ENCODE assay signal across 16 mouse cellular contexts in the genomic region with DNA sequence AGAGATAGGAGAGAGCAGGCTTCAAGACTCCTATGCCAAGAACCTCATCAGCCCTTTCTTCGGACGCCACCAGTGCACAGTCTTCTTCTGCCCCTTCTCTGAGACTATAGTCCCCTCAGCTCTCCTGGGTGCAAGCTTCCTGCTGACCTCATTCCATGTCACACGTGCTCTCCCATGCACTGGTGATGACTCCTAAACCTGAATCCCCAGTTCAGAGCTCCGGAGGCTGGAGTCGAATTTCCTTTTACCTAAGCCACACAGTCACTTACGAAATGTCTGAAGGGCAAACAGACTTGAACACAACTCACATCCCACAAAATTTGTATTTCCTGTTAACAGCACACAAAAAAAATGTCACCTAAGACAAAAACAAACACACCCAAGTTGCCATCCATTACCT. TPM values are rescaled to one million over a fixed set of nuclear protein-coding genes. Genes with fewer than 3 reads are reported as not detected.
DNase-seq lines count a peak whose midpoint lies in the region; TF ChIP-seq lines count a peak whose summit lies in the region.
"Had no signal": no experiment of that assay in that cellular context is flagged by ENCODE, and none has a peak within 500 bp of the region (broad histone marks: within the 10 kb centered on the region; RNA-seq: fewer than 3 reads in every experiment).

No protein-coding gene starts in this region.

- TF ChIP-seq EP300 in heart, adult 2 months (IDR thresholded peaks at IDR 0.05; ENCODE audit: insufficient read depth, low read depth, low read length): no peak

- intact Hi-C loops in heart, adult 2 months (cut with DNase I): loop anchor here (2.0 kb wide), 1 partner anchor 31 kb away; no protein-coding TSS in a partner anchor

- no peak overlapping the region for H3K4me3 ChIP-seq in heart, adult 2 months
- no peak overlapping the region for H3K4me3 ChIP-seq in lung, adult 2 months (replicated peaks; ENCODE audit: extremely low read depth, low read depth, low read length)
- H3K4me3 ChIP-seq: embryonic facial prominence, embryonic 15.5 days; forebrain, embryonic 15.5 days; heart, embryonic 13.5 days; hindbrain, embryonic 15.5 days had no signal

- TF ChIP-seq POLR2A in heart, adult 2 months (IDR thresholded peaks at IDR 0.05; ENCODE audit: insufficient read depth, low read depth, low read length): no peak
- no peak for TF ChIP-seq POLR2A in lung, adult 2 months (IDR thresholded peaks at IDR 0.05; ENCODE audit: borderline replicate concordance, extremely low read depth, low read depth, low read length)

- H3K36me3 ChIP-seq in heart, adult 2 months (ENCODE audit: control insufficient read depth, insufficient read depth, low read length): peaks cover 10% of the 10 kb centered on the region
- H3K36me3 ChIP-seq: embryonic facial prominence, embryonic 15.5 days; forebrain, embryonic 15.5 days; hindbrain, embryonic 15.5 days had no signal

- H3K9ac ChIP-seq in heart, adult 2 months (ENCODE audit: low read depth, low read length): no peak overlapping the region
- H3K9ac ChIP-seq: embryonic facial prominence, embryonic 15.5 days; forebrain, embryonic 15.5 days; heart, embryonic 13.5 days; hindbrain, embryonic 15.5 days had no signal

- peaks cover 15% of the 10 kb centered on the region for H3K4me1 ChIP-seq in heart, adult 2 months (ENCODE audit: control insufficient read depth, insufficient read depth, low read length)
- H3K4me1 ChIP-seq in lung, adult 2 months (ENCODE audit: control insufficient read depth, insufficient read depth, low read length): peaks cover 15% of the 10 kb centered on the region

- no peak overlapping the region for H3K27ac ChIP-seq in heart, adult 2 months
- H3K27ac ChIP-seq: embryonic facial prominence, embryonic 15.5 days; forebrain, embryonic 15.5 days; heart, embryonic 13.5 days; hindbrain, embryonic 15.5 days had no signal

- peak; percentile 87 for DNase-seq in heart, adult 11 months
- no peak for DNase-seq in heart, adult 2 months
- peak; percentile 49 to 71 for DNase-seq in lung, adult 18-20 months
- no peak for DNase-seq in lung, adult 2 months
- peak; percentile 35 for DNase-seq in urinary bladder, postnatal 14 days (ENCODE audit: low spot score)
- no peak for DNase-seq in urinary bladder, adult 18-20 months (ENCODE audit: low spot score in 2 of 2)
- DNase-seq in retina, postnatal 1 day: no peak
- DNase-seq: adrenal gland, adult 8-10 months; adrenal gland, postnatal 36 days; cerebellum, postnatal 10 days; gastrocnemius, postnatal 10 days; heart, postnatal 36 days had no signal

- TF ChIP-seq CTCF in heart, adult 2 months (IDR thresholded peaks at IDR 0.05): no peak
- no peak for TF ChIP-seq CTCF in lung, adult 2 months (IDR thresholded peaks at IDR 0.05; ENCODE audit: insufficient read depth, low read length)

- H3K27me3 ChIP-seq in heart, adult 2 months (ENCODE audit: control insufficient read depth, insufficient read depth, low read length): no peaks in the 10 kb centered on the region
- H3K27me3 ChIP-seq: embryonic facial prominence, embryonic 15.5 days; forebrain, embryonic 15.5 days; heart, embryonic 13.5 days; hindbrain, embryonic 15.5 days had no signal

- WGBS in heart, adult 2 months: 44% methylated on average over 6 of the region's 6 CpGs
- WGBS in lung, adult 2 months: 61% methylated on average over 6 of the region's 6 CpGs

- H3K79me2 ChIP-seq in heart, adult 2 months (replicated peaks; ENCODE audit: control insufficient read depth, insufficient read depth, low read length): peaks cover 16% of the 10 kb centered on the region

RNA-seq across cellular contexts. Expression of a gene that starts 4.6 kb away (rescaled TPM):
- total RNA-seq in heart, adult 2 months (2021): 1 to 10 TPM; 4.0 TPM
- 2.9 and 3.5 TPM in 2 replicates for polyA plus RNA-seq in heart, adult 2 months (2012; rRNA removed)
- polyA plus RNA-seq in lung, adult 2 months (2012; rRNA removed): 1.3 and 2.0 TPM in 2 replicates

RNA-seq across cellular contexts. Expression of a gene that starts 5.2 kb away (rescaled TPM):
- total RNA-seq in heart, adult 2 months (2021): 10 to 100 TPM; 20.0 to 21.7 TPM
- 5.6 and 10.0 TPM in 2 replicates for polyA plus RNA-seq in heart, adult 2 months (2012; rRNA removed)
- 11.4 and 16.6 TPM in 2 replicates for polyA plus RNA-seq in lung, adult 2 months (2012; rRNA removed)

Comparison
In these comparisons a context has a peak if more than half of its experiments do, and no peak if none do; other contexts are left out.
1. DNase-seq: peak in heart, adult 11 months (single experiment), lung, adult 18-20 months (2 of 2) and urinary bladder, postnatal 14 days (single experiment); none in heart, adult 2 months (0 of 2), lung, adult 2 months (single experiment), urinary bladder, adult 18-20 months (0 of 2) and retina, postnatal 1 day (single experiment).